Mouse (Mus musculus) cerebellum, postnatal 10 days (tissue): ENCODE measurements around the gene Nos1ap.

Experiments used
- DNase-seq, 2 experiments: peaks; one replicate each; pipeline ENCODE4 v3.0.0; 2021; ENCODE audit warnings: mixed read lengths in 2 of 2

Nos1ap gene

DNA sequence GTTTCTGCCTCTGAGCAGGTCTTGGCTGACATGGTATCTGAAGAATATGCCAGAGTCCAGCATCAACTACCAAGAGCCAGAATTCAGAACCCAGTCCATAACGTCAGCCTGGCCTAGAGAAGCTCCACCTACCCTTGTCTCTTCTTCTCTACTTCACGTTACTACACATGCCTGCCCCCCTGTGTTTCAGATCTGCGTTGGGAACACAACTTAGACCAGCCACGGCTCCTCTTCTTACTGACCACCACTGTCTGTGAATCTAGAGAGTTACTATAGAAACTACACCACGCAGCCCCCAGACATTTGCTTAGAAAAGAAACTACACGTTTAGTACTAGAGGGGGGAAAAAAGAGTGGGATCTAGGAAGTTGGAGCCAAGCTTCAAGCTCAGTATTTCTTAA lies 2.9 kb downstream of the Nos1ap start:
- peak; percentile 30 to 32 for DNase-seq

DNA sequence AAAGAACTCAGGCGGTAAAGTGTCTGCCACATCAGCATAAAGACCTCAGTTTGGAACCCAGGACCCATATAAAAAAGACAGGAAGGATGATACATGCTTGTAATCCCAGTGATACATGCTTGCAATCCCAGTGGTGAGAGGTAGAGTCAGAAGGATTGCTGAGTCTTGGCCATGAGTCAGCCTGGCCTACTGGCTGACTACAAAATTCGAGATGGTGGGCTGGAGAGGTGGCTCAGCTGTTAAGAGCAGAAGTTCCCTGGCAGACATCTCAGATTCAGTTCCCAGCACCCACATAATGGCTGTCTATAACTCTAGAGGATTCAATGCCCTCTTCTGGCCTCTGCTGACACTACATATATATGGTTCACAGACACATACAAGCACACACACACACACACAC lies 5.7 kb downstream of the Nos1ap start:
- DNase-seq, result no peak

DNA sequence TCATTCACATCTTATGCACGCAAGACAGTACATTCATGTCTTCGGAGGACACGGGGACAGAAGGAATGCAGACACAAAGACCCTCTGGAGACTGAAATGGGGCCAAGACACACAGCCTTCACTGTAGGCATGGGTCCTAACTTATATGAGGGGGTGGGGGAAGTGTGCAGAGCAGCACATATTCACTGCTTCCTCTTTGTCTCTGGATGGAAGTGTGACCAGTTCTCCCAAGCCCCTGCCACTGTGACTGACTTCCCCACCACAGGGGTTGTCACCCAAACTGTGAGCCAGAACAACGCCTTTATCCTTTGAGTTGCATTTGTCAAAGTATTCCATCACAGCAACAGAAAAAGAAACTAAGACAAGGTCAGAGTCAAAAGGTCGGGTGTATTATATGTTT lies 7.3 kb downstream of the Nos1ap start:
- DNase-seq, result no peak

DNA sequence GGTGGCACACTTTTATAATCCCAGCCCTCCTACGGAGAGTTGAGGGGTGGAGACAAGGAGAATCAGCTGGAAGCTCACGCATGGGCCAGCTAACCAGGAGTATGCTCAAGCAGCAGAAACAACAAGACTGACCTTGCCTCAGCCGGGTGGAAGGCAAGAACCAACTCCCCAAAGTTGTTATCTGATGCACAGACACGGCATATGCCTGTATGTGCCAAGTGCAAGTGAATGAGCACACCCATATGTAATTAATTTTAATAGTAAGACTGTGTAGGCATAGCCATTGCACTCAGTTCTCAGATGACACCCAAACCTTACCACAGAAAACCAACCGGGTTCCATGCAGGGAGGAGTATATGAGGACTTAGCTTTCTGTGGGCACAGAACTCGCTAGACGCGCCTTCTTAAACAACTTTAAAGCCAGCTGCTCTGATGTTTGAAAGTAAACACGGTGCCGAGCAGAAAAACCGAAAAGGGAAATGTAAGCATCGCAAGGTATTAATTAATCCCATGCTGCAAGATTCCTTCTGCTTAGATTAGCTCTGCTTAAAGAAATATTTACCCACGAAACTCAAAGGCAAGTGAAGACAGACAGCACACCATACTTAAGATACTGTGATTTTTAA lies 9.1 kb downstream of the Nos1ap start:
- DNase-seq, result no peak

DNA sequence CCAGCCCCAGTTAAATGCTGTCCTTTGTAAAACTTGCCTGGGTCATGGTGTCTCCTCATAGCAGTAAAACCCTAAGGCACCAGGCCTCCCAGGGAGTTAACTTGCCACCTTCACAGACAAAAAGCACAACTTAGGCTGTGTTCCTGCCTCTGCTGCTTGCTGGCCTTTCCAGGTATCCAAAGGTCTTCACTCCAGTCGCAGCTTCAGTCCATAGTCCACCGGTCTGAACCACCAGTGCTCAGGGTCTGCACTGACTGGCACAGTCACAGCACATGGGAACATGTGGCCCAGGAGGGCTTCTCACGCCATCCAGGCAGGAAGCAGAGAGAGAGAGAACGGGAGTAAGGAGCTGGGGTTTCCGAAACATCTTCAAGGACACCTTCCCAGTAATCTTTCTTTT lies 10.2 kb downstream of the Nos1ap start:
- DNase-seq, result no peak

DNA sequence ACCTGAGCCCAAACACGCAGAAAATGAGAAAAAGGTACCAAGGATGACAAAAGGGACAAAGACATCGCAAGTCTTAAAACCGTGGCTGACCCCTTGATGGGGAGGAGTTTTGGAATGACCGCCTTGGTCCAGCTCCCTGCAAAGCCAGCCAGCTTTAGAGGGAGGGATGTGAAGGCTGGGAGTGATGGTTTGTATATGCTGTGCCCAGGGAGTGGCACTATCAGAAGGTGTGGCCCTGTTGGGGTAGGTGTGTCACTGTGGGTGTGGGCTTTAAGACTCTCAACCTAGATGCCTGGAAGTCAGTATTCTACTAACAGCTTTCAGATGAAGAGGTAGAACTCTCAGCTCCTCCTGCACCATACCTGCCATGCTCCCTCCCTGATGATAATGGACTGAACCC lies 10.6 kb downstream of the Nos1ap start:
- no peak for DNase-seq

DNA sequence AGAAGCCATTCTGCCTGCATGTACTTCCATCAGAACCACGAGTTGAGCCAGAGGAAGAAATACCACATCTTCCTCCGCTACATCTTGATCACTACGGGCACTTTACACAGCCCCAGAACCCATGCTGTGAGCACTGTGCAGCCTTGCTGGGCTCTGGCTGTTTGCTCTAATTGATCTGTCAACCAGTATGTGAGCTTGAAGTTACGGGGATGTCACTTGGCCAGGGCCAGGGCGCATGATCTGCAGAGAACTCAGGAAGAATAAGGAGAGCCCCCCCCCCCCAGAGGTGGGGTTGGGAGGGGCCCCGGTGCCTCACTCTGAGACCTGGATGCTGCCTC lies 13.0 kb downstream of the Nos1ap start:
- DNase-seq, result peak in 1 of 2 experiments; percentile 37

DNA sequence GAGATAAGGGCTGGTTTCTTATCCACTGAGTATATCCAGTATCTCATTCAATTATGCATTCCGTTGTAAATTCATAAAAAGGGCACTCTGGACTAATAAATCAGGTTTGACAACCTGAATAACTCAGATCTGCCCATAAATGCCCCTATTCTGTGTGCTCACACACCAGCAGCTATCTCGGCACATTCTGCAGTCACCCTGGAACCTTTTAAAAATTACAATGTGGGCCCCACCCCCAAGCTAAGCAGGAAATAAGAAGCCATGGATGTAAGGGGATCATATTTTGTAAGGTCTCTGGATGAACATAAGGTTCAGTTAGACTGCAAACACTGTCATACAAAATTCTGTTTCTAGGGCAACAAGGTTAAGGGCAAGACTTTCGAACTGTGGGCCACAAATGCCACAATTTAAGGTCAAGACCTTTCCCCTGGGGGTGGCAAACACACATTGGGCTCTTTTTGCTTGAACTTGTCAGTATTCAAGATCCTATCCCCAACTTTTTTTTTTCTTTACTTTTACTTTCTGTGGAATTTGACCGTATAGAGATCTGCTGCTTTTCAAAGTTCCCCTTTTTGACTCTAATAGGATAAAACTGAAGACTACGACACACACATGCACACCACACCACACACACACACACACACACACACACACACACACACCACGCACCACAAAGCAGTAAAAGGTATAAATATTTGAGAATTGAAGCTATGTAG lies 13.5 kb downstream of the Nos1ap start:
- DNase-seq, result no peak

DNA sequence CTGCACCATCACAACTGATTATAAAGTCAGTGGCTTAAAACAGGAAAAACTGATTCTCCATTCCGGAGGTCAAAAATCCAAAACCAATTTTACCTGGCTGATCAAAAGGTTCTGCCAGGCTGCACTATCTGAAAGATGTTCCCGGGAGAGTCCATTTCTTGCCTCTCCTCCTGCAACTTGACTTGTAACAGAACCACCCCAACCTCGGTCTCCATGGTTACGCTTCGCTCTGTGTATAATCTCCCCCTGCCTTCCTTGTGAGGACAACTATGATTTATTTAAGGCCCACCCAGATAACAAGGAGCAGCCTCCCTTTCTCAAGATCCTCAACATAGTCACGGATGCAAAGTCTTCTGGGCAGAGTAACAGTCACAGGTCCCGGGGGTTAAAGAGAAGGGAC lies 16.5 kb downstream of the Nos1ap start:
- DNase-seq, result no peak

DNA sequence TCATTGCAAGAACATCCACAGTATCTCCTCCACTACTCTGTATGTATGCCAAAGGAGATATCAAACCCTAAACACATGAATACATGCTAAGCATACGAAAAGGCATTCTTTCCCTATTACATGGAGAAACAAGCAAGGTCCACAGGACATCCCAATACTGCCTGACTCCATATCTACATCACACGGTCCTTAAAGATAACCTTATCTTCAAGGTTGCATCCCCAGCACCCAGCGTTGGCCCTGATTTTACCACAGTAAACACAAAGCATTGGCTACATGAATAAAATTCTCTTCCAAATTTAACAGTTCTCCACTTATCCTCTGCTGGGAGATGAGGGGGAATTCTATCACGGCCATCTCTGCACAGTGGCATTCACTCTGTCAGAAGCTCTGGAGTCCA lies 22.7 kb downstream of the Nos1ap start:
- no peak for DNase-seq

DNA sequence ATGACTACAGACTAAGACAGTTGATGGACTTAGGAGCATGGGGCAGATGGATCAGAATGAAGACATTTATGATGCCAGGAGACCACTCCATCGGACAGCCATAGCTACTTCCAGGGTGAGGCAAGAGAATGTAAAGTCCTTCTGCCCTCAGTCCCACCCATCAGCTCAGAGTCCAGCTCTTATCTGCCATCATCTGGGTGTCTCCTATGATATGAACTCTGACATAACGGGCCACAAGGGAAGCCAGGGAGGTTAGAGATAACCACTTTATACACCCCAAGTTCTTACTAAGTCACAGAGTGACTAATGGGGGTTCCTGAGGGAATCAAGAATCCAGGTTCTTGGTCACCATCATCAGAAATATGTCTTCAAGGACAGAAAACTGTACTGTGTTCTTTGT lies 23.1 kb downstream of the Nos1ap start:
- DNase-seq, result no peak

DNA sequence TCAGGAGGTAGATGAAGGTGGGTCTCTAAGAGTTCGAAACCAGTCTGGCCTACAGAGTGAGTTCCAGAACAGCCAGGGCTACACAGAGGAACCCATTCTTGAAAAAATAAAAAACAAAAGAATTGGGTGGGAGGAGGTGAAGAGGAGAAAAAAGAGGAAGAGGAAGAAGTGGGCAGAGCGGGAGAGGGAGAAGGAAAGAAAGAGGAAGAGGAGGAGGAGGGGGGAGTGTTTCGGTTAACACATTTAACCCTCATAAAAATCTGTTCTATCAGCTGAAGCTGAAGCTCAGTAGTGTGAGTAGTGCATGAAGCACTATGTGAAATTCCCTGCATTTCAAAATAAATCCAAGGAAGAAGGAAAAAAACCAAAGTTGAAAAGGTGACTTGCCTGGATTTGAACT lies 24.7 kb downstream of the Nos1ap start:
- no peak for DNase-seq

DNA sequence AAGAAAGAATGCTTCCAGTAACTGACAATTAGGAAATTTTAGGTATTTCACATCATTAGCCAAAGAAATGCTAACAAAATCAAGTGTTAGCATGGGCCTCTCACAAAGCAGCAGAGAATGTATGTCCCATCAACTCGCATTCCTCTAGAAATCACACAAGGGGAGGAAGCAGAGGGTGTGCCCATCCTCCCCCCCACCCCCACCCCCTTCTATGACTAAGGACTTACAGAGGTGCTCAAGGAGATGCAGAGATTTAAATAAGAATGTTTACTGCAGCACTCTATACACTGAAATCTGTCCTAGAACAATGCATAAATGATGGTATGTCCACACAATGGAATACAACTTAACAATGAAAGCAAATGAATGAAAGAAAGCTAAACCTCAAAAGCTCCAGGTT lies 27.2 kb downstream of the Nos1ap start:
- DNase-seq, result no peak

DNA sequence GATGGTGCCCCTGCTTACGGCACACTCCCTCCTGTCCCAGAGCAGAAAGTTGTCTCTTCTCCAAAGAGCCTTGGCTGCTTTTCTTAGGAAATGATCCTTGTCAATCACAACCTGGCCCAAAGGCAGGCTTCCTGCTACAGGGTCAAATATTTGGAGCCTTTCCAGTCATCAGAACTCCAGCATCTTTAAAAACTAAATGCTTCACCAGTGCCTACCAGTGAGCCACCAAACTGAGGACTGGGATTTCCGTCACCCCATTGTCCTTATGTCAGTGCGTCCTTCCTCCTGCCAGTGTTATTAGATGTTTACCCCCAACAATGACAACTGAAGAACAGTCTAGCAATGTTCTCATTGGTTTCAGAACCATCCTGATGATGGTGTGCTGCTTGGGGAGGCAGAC lies 28.9 kb downstream of the Nos1ap start:
- DNase-seq, result no peak

DNA sequence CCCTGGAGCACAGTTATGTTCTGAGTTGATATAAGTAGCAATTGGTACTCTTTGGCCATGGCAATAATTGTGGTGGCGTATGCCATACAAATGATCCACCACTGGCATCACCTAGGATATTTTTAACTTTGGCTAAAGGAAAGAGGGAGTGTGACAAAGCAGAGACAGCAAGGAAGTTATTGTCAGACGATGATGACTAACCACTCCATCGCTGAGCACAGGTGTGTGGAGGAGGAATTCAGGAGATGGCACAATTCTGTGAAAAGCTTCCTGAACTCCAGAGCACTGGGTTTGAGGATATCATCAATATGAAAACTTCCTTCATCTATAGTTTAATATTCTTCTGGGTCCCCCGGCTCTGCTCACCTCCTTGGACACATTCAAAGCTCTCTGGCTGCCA lies 31.7 kb downstream of the Nos1ap start:
- DNase-seq, result no peak

DNA sequence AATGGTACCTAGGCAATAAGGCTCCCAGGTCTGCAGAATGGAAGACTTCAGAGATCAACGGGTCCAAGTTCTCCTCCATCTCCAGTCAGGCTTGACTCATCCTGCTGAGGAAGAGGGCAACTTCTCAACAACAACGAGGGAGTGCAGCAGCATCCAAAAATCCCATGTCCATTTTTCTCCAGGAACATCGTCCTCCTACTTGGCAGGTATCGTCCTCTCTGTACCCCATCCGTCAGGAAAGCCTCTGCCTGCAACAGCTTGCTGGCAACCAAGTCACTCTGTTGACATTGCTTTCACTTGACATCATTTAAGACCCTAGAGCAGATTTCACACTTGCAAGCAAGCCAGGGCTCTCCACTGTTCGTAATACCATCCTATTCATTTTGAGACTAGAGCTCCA lies 33.0 kb downstream of the Nos1ap start:
- no peak for DNase-seq

DNA sequence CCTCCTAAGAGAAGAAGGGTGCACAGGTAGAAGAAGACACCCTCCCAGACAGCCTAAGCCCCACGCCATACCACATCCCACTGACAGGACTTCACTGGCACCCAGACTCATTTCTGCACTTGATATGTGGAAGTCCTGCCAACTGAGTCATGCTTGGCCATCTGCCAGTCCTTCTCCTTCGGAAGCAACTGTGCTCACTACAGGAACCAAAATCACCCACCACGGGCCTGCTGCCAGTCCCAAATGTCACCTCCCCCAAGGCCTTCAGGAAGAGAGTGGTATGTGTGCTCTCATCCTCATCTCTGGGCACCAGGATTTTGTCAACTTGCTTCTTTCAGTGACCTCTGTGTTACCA lies 34.7 kb downstream of the Nos1ap start:
- DNase-seq, result peak; percentile 77 to 83

DNA sequence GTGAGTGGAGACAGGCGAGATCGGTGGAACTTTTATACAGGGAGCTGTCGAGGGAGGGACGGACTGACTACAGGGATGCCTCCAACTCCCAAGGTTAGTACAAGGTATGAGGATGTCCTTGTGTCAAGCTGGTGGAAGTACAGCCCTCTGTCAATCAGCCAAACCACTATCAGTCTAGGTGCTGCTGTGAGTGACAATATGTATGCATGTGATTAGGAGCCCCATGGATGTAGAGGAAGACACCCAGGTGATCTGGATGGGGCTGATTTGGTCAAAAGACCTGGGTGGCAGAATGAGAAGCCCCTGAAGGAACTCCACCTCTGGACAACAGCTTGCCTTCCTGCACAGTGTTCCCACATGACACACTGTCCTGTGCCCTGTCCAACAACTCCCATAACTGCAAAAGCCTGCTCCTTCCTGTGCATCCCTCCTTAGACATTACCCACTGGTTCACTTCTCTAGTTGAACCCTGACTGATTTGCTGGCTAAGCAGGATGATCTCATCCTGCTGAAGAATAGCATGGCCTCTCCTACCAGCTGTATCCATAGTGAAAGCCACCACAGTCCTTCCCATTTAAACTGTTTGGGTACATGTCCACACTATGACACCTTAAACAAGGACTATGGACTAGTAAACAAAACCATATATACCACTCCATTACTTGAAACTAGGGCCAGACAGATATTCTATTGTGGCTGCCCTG lies 35.3 kb downstream of the Nos1ap start:
- no peak for DNase-seq

DNA sequence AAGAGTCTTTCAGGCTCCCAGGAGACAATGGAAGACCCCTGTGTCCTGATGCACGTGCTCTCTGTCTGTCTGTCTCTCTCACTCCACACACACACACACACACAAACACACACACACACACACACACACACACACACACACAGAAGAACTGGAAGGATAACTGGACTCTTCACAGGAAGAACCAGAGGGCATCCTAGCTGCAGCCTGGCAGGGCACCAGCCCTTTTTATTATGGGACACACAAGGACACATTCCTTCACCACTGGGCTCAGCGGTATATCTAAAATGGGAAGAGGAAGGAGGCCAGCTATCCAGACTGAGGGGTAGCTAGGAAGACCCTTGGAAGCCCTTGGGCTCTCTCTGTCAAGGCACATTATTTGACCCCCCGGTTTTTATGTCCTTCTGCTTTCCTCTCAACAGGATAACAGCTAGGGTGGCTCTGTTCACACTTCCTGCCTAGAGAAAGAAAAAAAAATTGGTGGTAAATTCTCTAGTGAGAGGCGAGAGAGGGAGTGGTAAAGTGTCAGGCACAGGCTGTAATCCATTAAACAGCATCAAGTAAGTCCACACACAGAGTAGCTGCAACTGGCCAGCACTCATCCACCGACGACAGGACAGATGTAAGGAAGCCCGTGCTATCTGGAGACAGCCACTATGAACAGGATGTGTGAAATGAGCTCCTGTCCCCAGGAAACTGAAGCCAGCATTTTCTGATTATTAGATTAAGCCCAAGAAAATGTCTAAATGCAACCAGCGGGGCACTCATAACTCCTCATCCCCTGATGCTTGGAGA lies 38.8 kb downstream of the Nos1ap start:
- peak in 1 of 2 experiments; percentile 32 for DNase-seq

DNA sequence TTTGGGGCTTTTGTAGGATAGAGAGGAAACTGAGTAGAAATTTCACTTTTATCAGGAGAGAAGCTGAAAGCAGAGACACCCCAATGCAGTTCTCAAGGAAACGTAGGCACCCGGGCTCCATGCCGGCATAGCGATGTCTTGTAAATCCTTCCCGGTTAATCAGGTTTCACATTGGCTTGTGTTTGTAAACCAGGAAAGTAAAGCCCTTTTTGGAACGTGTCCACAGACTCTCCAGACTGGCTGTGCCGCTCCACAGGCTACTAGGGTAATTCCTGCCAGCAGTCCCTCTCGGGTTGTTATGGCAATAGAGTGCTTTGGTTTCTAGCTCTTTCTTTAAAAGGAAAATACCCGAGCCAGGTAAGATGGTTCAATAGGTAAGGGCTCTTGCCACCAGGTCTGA lies 40.6 kb downstream of the Nos1ap start:
- DNase-seq, result peak; percentile 84 to 87

DNA sequence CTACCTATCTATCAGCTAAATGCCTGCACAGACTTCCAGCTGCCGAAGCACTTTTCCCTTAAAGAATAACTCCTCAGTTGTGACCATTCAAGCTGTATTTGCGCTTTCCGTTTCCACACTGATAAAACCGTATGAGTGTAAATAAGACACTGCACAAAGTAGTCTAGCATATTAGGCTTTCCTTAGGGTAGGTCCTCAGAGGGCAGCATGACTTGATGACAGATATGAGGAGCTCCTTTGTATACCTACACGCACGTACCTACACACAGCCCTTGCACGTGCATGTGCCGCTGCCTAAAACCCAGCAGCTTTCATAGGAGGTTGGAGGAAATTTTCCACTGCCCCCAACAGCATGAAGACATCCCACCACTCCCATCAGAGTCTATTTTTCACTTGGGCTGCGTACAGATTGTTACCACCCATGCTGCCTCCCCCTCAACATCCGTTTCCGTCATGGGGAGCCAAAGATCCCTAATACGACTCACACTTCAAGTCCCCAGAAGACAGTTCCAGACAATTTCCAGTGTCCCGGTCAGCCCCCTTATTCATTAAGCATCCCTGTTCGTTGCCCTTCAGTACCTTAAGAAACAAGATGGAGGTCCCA lies 41.4 kb downstream of the Nos1ap start:
- DNase-seq, result no peak

DNA sequence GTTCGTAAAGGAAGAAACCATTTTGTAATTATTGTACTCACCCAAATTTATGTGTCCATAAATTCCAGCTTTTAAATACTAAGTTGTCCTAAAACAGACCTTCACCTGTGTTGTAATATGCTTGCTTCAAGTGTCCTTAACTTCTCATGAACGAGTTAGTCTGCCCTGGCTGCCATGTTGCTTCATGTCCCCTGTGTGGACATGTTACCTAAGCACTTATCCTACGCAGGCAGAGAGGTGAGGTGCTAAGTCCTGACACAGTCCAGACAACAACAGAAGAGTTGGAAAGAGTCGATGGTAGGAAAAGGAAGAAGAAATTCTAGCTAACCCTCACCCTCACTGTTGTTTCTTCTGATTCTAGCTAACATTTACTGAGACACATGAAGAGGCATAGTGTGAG lies 43.4 kb downstream of the Nos1ap start:
- DNase-seq, result no peak

DNA sequence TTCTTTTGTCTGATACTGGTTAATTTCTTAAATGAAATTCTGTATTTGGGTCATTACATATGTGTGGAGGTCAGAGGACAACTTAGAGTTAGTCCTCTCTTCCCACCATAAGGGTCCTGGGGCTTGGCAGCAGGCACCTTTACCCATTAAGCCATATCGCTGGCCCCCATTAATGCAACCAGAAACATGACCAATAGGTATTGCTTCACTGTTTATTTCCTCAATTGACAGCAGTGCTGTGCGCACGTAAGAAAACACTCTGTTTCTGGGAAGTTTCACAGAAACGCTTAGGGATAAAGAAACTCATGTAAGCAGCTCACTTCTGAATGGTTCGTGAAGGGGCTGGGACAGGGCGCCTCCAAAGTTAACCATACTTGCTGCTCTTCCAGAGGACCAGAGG lies 44.4 kb downstream of the Nos1ap start:
- DNase-seq, result no peak
